Mouse (Mus musculus): ENCODE results near the gene Emc3.

Gene Emc3

DNA sequence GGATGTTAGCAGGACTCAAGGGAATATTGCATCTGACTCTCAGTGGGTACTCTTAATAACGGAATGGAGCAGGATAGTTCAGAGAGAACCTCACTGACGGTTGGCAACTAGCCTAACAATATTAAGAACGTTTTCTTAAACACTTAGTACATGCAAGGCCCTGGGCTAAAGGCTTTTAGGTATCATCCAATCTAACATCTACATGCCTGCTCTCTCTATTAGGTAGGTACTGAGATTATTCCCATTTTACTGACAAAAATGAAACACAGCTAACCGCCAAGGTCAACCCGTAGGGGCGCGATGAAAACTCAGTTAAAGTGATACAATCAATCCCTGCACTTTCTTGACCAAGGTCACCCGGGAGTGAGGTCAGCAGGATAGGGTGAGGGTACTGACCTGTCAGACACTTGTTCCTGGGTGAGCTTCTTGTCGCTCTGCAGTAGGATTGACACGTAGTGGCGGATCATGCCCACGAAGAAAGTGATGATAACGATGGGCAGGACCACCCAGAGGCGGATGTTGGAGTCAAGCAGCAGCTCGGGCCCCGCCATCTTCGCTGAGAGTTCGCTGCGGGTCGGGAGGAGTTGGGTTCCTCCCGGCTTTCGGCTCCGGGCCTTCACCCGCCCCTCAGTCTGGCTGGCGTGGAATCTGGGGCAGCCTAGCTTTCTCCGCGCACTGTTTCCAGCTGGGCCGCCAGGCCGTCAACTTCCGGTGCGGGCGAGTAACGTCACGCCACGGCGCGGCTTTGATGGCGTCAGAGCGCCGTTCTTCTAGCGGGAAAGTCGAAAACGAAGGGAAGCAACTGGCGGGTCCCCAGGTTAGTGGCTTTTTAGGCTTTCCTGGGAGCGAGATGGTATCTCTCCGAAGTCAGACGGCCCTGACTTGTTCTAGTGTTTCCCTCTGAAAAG, at the start of gene Emc3, which contains the start of gene Fancd2:
Gene Emc3, minus strand, starts transcription at position 721 of the 908 bp plus-strand sequence.
Gene Fancd2, plus strand, starts transcription at position 751 of the 908 bp plus-strand sequence.
- DNase-seq (ENCODE audit: low read depth) = peak; percentile 91

DNA sequence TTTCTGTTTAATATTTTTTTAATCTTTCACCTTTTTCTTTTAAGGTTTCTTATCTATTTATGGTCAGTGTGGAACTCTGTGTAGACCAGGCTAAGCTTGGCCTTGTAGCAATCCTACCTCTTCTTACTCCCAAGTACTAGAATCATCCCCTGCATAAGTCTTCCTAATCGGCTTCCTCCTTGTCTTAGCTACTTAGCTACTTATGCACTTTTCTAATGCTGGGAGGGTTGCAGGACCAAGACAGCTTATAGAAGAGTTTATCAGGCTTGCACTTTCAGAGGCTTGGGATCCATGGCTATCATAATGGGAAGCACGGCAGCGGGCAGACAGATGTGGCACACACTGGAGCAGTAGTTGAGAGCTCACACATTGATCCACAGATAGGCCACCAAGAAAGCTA, 47.9 kb upstream of the Emc3 start:
- DNase-seq (ENCODE audit: low read depth) = no peak

DNA sequence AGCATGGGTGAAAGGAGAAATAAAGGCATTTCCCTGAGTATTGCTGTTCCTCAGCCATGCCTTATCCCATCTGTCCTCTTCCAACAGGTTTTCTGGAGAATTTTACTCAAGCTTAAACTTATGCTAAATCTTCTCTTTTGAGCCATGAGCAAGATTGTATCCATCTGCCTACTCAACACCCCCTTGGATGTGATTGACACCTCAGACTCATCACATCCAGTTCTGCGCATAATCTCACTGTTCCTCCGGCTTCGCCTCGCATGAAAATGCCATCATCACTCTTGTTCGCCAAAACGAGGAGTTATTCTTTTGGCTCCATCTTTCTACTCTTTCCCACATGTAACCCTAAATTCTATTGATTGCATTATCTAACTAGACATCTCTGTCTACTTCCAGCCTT, 44.6 kb upstream of the Emc3 start:
- no peak for DNase-seq (ENCODE audit: low read depth)

DNA sequence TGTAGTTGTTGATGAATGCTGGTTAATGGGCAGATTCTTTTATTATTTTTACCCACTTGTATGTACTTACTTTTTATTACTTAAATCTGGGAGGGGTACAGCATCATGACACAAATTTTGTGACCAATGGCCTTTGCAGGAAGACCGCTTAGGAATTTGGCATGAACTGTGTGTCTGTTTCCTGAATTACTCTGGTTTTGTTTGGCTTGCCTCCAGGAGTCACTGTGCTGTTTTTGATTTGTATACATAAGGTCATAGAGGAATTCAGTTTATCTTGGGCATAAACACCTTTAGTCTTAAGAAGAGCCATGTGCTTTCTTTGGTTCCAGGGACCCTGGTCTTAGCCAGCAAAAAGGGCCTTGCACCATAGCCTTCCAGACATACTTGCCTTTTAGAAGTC, 33.1 kb upstream of the Emc3 start:
- DNase-seq (ENCODE audit: low read depth) = no peak

DNA sequence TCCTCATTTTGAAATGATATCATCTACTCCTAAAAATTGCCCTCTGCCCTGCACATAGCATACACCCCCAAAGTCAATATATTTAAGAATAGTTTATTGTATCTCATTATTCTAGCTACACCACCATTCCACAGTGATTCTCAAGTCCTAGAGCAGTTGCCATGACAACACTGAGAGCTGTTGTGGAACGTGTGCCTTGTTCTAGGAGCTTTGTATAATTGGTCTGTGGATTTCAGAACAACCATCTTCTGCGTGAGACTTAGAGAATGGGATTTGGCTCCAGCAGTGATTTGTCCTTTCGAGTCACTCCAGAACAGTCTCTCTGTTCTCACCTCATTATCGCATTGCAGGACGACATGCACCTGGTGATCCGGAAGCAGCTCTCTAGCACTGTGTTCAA, 28.3 kb upstream of the Emc3 start:
- no peak for DNase-seq (ENCODE audit: low read depth)

DNA sequence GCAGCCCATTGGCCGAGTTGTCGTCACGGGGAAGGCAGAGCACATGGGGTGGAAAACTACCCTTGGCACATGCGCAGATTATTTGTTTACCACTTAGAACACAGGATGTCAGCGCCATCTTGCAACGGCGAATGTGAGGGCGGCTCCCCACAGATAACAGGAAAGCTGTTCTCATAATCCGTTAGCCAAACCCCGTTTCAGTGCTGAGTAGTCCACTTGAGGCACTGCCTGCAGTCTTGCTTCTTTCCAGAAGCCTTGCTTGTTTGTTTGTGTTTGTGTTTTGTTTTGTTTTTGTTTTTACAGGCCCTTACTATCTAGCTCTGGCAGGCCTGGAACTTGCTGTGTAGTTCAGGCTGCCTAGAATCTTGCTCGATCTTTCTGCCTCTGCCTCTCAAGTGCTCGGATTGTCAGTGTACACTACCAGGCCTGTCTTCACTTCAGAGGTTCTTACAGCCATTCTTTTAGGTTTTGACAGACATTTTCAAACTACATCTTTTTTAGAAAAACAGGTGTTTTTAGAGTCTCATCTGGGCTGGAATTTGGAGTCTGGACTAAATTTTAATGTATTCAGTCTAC, 12.5 kb upstream of the Emc3 start:
- no peak for DNase-seq (ENCODE audit: low read depth)

DNA sequence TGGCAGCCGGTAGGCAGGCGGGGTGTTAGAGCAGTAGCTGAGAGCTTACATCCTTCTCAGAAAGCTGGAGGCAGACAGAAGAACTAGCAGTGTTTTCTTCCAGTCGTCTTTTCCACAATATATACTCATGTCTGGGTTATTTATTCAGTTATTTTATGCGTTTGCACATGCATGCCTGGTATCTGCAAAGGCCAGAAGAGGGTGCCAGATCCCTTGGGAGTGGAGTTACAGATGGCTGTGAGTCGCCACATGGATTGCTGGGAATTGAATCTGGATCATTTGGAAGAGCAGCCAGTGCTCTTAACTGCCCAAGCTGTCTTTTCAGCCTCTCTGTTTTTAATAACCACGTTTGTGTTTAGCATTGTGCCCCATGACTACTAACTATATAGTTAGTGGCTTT, 10.2 kb upstream of the Emc3 start:
- no peak for DNase-seq (ENCODE audit: low read depth)

DNA sequence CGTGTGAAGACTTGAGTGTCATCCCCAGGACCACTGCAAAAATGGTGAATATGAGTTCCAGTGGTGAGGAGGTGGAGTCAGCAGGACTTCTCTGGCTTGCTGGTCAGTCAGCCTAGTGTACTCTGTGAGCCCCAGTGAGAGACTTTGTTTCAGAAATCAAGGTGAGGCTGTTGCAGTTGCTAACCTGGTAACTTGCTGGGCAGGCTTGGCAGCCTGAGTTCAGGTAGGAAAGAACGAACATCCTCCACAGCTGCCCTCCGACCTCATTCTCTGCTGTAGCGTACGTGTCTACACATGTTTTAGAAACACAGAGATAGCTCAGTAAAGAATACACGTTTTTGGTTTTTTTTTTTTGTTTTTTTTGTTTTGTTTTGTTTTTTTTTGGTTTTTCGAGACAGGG, 3.4 kb upstream of the Emc3 start:
- DNase-seq (ENCODE audit: low read depth) = no peak

DNA sequence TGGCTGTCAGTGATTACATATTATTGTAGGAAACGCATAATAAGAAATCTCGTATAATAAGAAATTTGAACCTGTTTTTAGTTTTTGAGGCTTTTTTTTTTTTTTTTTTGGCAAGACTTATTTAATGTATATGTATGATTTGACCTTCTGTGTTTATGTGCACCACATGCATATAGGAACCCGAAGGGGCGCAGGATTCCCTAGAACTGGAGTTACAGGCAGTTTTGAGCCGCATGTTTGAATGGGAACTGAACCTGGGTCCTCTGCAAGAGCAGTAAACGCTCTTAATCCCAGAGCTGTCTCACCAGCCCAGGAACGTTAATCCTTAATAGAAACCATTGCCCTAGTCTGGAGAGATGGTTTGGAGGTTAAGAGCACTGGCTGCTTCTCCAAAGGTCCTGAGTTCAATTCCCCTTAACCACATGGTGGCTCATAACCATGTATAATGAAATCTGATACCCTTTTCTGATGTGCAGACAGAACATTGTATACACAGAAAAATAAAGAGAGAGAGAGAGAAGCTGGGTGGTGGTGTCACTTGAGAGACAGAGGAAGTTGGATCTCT, 470 bp upstream of the Emc3 start:
- DNase-seq (ENCODE audit: low read depth) = peak; percentile 13

DNA sequence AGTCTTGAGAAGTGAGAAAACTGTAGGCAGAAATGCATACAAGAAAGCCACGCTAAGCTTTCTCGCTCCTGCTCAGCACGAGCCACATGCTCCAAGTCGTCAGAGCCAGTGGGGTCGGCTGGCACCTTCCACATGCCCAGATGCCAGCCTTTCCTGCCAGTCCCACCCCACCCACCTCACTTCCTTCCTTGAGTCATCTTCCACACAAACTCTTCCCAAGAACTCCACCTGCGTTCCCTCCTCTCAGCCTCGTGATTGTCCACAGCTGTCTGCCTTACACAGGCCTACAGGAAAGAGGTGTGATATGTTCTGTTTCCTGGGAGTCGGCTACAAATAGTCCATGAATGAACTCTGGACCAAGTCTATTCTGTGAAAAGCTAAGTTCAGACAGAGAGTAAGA, 8.0 kb downstream of the Emc3 start:
- DNase-seq (ENCODE audit: low read depth) = no peak

DNA sequence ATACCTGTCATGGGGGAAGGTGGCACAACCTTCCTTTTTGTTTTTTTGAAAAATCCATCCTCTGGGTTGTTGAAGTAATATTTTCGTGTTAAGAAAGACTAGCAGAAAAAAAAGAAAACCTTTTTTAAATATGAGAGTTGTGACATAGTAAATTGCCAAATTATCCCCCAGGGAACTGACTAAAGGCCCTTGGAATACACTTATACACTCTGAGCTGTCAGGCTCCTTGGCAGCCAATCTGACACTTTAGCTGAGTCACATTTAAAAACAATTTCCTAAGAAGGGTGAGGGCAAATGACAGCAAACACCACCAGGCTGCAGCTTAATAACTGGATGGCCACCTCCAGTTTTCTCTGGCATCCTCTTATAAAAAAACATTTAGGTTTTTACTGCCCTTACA, 9.1 kb downstream of the Emc3 start:
- DNase-seq (ENCODE audit: low read depth) = no peak

DNA sequence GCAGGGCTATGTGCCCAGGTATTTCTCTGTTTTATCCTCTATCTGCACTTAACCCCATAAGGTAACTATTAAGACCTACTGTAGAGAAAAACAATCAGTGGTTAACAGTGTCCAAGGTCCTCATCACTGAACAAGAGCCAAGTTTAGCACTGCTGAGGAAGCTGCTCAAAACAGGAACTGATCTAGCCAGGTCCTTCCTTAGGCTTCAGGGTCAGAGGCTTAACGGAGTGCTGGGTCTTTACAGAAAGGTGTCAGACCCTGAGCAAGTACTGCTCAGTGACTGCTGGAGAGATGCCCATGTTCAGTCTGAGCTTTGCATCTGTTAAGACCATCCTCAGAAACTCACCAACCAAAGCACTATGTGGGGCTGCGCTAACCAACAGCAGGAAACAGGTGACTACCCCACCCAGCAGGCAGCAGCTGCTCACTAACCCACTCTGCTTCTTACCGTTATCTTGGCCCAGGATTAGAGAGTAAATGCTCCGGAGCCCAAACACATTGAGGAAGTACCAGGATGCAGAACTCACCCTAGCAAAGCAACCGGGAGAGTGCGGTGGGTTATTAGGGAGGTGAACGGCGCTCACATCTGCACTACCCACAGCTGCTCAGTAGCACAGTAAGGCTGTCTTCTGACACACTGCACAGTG, 13.9 kb downstream of the Emc3 start:
- no peak for DNase-seq (ENCODE audit: low read depth)

DNA sequence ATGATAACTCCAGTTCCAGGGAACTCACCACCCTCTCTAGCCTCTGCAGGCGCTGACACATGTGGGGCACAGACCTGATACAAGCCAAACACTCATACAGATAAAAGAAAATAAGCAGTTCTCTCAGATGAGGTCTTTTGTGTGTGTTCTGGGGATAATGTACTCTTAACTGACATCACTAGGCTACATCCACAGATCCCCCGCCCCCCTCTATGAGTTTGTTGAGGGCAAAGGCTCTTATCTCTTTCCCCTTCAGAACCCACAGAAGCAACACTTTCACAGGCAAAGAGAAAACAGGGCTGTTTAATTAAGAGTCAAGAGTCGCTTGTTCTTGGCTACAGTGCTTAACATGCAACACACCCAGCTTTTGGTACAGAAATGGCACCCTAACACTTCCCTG, 16.9 kb downstream of the Emc3 start:
- DNase-seq (ENCODE audit: low read depth) = no peak

DNA sequence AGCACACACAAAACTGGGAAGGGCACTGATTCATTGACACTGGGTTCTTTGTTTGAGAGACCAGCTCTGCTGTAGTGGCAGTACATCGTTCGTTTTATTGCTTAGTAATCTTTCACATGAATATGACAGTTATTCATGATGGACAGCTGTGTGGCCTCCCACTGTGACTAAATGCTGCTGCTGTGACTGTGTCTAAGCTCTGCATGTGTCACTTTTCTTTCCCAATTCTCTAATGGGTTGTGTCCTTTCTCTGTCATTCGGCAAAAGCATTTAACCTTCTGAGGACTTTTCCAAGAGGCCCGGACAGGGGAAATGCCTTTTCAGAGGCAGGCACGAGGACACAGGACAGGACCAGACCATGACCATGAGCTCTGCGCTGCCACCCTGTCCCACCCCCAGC, 17.5 kb downstream of the Emc3 start:
- no peak for DNase-seq (ENCODE audit: low read depth)

DNA sequence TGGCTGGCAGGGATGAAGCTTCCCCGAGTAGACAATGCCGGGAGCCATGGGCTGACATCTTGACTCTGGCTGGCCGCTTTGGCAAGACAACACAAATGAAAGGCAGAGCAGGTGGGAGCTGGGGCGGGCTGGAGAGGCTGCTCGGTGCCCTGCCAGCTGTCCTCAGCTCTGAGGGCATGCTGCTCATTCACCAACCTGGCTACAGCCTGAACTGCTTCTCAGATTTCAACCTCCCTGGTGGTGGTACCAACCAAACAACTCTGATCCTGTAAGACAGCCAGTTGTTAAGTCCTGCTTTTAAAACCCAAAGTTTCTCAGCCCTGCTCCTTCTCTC, 22.5 kb downstream of the Emc3 start:
- no peak for DNase-seq (ENCODE audit: low read depth)

DNA sequence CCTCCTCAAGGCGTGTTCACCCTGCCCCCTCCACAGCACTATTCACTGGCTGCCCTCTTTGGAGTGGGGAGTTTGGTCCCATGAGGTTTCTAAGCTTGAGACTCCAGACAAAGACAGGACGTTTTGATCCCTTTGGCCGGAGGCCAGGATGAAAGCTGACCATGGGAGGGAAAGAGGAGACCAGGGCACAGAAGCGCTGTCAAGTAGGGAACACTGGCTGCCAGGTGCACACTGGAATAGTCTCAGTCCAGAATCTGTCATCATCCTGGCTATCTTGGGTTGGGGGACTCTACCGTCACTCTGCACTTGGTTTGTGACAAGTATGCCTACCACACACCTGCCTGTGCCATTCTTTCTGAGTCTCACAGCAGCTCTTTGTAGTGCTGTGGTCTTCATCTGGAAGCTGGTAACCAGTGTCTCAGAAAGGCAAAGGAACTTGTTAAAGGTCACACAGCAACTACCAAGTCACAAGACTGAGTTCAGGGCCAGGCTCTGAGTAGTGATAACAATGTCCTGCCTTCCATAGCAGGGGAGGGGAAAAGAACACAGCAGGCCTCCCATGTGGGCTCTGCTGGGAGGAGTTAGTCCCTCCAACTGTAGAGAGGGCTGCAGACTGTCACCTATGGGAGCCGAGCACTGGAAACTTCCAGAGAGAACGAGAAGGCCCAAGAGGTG, 23.0 kb downstream of the Emc3 start:
- no peak for DNase-seq (ENCODE audit: low read depth)

DNA sequence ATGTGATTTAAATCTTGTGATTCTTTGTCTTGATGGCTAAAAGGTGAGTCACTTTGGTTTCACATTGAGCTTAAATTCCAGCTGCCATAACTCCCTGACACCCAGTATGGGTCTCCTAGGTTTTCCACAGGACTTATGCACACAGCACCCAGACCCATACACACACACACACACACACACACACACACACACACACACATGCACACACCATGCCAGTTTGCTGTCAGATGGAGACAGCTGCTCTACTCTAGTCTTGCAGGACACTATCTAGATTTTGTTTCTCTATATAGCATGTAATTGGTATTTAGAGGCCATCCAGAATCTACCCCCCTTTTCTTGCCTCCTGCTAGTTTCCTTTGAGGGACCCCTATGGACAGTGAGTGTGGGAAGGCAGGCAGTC, 24.3 kb downstream of the Emc3 start:
- no peak for DNase-seq (ENCODE audit: low read depth)

DNA sequence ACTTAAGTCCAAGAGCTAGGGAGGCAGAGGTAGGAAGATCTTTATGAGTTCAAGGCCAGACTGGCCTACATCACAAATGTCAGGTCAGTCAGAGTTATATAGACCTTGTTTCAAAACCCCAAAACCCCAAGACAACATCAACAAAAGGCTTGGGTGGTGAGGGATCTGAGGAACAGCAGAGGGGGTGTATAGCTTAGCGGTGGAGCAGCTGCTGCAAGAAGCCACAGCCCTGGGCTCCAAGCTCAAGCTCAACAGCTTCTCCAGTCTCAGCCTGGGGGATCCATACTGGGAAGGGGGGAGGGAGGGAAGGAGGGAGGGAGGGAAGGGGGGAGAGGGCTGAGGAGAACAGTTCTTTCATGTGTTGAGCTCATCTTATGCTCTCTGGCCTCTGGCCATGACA, 25.8 kb downstream of the Emc3 start:
- DNase-seq (ENCODE audit: low read depth) = no peak

DNA sequence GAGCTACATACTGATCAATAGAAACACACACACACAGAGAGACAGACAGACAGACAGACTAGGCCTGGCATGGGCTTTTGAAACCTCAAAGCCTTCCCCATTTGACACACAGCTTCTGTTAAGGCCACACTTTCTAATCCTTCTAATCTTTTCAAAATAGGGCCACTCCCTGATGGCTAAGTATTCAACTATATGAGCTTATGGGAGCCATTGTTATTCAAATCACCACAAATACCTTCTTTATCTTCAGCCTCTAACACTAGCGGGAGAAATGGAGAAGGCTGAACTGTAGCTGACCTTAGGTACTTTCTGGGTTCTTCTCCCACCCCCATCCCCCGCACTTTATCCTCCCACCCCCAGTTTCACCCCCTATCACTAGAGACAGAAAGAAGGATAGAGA, 28.7 kb downstream of the Emc3 start:
- DNase-seq (ENCODE audit: low read depth) = no peak

DNA sequence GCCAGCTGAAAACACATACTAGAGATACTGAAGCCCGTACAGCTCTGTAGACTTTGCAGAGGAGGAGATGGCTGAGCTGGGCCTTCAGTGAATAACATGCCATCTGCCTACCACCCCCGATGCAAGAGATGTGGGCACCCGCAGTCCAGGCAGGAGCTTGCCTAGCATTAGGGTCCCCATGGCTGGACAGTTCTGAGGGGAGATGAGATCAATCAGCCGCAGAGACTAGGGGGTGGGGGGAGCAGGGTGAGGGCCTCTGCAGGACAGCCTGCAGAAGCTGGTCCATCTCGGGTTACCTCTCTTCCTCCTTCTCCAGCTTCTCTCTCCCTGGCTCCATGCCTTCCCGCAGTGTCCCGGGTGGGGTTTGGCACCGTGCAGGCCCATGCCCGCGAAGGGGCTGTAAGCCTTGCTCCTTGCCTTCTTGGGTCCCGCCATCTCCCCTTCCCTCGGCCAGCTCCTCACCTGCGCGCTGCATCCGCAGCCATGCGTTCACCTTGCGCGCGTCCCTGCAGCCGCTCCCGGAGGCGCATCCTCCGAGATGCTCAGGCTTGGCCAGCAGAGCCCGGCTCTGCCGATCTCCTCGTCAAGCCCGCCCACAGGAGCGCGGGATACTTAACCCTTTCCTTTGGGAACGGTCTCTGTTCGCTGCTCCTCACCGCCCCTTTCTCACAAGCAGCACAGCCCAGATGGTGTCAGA, 29.9 kb downstream of the Emc3 start, which contains the start of gene Prrt3:
Gene Prrt3, minus strand, starts transcription at position 544 of the 697 bp plus-strand sequence.
- DNase-seq (ENCODE audit: low read depth) = no peak

DNA sequence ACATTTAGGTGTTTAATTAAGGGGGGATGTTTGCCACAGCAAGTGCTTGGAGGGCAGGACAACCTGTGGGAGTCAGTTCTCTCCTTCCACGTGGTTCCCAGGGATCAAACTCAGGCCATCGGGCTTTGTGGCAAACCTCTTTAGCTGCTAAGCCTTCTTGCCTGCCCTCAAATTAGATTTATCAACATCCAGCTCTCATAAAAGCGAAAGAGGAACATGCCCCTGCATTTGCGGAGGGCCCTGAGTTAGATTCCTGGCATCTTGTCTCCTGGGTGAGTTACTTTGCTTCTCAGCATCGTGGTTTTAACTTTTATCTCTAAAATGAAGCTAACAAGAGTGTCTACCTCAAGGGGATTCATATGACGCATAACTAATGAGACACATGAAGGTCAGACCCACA, 32.1 kb downstream of the Emc3 start:
- no peak for DNase-seq (ENCODE audit: low read depth)
